Mouse (Mus musculus) MEL-GATA-1-ER (cell line): ENCODE data around the gene Cbln1.

Source experiments
- DNase-seq: peaks from one replicate; pipeline ENCODE4 v3.0.0-alpha.2; 2012; ENCODE audit warnings: low read depth; ENCODE audit errors: extremely low read depth

Cbln1 gene

GRCm38 (mm10) chr8:87472271-87473236, at the start of gene Cbln1:
Gene Cbln1 (minus strand): TSS chr8:87472609.
- no peak for DNase-seq

GRCm38 (mm10) chr8:87517132-87517531, 44.7 kb upstream of the Cbln1 start:
- DNase-seq = no peak

- DNase-seq = no peak
These were observed 41.4 kb upstream of the Cbln1 start for GRCm38 (mm10) chr8:87513796-87514195.

GRCm38 (mm10) chr8:87513350-87513749, 40.9 kb upstream of the Cbln1 start:
- no peak for DNase-seq

- DNase-seq = no peak
These were observed 40.2 kb upstream of the Cbln1 start for GRCm38 (mm10) chr8:87512636-87513035.

GRCm38 (mm10) chr8:87507046-87507445, 34.6 kb upstream of the Cbln1 start:
- DNase-seq = no peak

- DNase-seq = no peak
These were observed 32.0 kb upstream of the Cbln1 start for GRCm38 (mm10) chr8:87504441-87504840.

GRCm38 (mm10) chr8:87502684-87503083, 30.3 kb upstream of the Cbln1 start:
- DNase-seq = no peak

GRCm38 (mm10) chr8:87497641-87498040, 25.2 kb upstream of the Cbln1 start:
- DNase-seq = no peak

- no peak for DNase-seq
These were observed 24.1 kb upstream of the Cbln1 start for GRCm38 (mm10) chr8:87496511-87496910.

GRCm38 (mm10) chr8:87494862-87495261, 22.5 kb upstream of the Cbln1 start:
- no peak for DNase-seq

- DNase-seq = no peak
These were observed 17.5 kb upstream of the Cbln1 start for GRCm38 (mm10) chr8:87489841-87490415.

GRCm38 (mm10) chr8:87481396-87481795, 9.0 kb upstream of the Cbln1 start:
- no peak for DNase-seq

GRCm38 (mm10) chr8:87478221-87478620, 5.8 kb upstream of the Cbln1 start:
- no peak for DNase-seq

GRCm38 (mm10) chr8:87477102-87477645, 4.8 kb upstream of the Cbln1 start:
- DNase-seq = no peak

- no peak for DNase-seq
These were observed 3.1 kb upstream of the Cbln1 start for GRCm38 (mm10) chr8:87475551-87475950.

GRCm38 (mm10) chr8:87474379-87474778, 2.0 kb upstream of the Cbln1 start:
- DNase-seq = no peak

- DNase-seq = no peak
These were observed 1.5 kb upstream of the Cbln1 start for GRCm38 (mm10) chr8:87473940-87474339.

GRCm38 (mm10) chr8:87473314-87473713, 905 bp upstream of the Cbln1 start:
- no peak for DNase-seq

GRCm38 (mm10) chr8:87471603-87472270, 672 bp downstream of the Cbln1 start:
- no peak for DNase-seq

GRCm38 (mm10) chr8:87470834-87471602, 1.4 kb downstream of the Cbln1 start:
- DNase-seq = no peak
